Mouse (Mus musculus): ENCODE data around the gene Pyurf. TPM values are rescaled to one million over a fixed set of nuclear protein-coding genes. Genes with fewer than 3 reads are reported as not detected.

Pyurf gene
- 14.6 and 14.9 TPM in 2 replicates for polyA plus RNA-seq (2016; fragmentation: Nextera tagmentation; extraction: Ambion mirVana)

DNA sequence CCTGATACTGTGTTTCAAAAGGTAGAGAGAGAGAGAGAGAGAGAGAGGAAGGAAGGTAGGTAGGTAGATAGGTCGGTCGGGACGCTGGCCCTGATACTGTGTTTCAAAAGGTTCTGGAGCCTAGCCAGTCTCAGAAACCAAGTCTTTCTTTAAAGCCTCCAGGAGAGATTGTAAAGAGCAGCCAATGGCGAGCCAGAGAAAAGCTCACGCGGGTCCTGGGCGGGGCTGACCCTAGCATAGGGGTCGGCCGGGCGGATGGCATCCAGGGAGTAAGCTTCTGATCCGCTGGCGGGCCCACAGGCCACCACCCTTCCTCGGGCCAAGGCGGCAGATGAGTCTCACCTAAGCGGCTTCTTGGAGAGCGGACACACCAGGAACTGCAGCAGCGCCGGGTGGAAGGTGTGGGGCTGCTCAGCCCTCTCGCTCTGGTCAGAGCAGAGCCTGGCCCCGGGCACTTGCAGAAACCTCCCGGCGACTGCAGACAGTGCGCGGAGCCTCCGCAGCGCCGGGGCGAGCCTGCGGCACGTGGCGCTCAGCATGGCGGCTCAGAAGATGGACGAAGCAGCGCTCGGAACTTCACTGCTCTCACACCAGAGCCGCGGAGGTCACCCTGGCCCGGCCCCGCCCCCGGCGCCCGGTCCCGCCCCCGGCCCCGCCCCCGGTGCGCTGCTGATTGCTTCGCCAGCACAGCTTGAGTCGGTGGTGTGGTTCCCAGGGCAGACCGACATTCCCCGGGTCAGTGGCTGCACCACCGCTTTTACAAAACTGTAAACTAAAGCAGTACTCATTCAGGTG lies at the start of gene Pyurf:
Gene Pyurf (minus strand): TSS at position 612 of the 795 bp plus-strand sequence.
- peak; percentile 98 for ATAC-seq (ENCODE audit: low FRiP score, low read depth)
- Histone ChIP-seq H3K9me3 (no peaks in the 10 kb centered on the region), H3K4me2 (replicated peaks) (peak within 1 kb of the TSS; percentile 61), H3K4me3 (peak within 1 kb of the TSS; percentile 75), H3K9ac (replicated peaks) (peak within 1 kb of the TSS; percentile 63), H3K4me1 (no peaks in the 10 kb centered on the region), H3K27me3 (no peaks in the 10 kb centered on the region), H3K36me3 (peaks cover 25% of the 10 kb centered on the region), H3K27ac (replicated peaks) (peak within 1 kb of the TSS; percentile 91)
- 1% methylated on average over 49 of the region's 52 CpGs for WGBS

DNA sequence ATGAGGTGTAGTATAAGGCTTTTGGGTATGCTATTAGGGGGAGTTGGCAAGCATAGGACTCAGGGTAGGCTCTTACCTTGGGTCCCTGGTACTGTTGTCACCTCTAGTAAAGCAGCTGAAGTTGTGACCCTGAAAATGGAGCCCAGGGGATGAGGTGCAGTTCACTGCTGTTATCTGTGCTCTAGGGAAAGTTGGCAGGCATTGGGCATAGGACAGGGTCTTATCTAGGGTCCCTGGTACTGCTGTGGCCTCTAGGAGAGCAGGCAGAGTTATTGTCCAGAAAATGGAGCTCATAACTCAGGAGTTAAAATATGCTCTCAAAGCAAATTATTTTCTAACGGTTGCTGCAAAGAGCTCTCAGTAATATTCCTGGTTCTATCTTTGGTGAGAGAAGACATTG lies 29.5 kb upstream of the Pyurf start:
- H3K9ac ChIP-seq (replicated peaks): no peak overlapping the region
- H3K4me3 ChIP-seq: no peak overlapping the region
- H3K27me3 ChIP-seq: no peaks in the 10 kb centered on the region
- 94% methylated on average over 1 of the region's 1 CpGs for WGBS
- peaks cover 13% of the 10 kb centered on the region for H3K36me3 ChIP-seq
- no peak for ATAC-seq (ENCODE audit: low FRiP score, low read depth)
- no peak overlapping the region for H3K4me2 ChIP-seq (replicated peaks)
- no peak overlapping the region for H3K27ac ChIP-seq (replicated peaks)
- no peaks in the 10 kb centered on the region for H3K4me1 ChIP-seq
- no peaks in the 10 kb centered on the region for H3K9me3 ChIP-seq

DNA sequence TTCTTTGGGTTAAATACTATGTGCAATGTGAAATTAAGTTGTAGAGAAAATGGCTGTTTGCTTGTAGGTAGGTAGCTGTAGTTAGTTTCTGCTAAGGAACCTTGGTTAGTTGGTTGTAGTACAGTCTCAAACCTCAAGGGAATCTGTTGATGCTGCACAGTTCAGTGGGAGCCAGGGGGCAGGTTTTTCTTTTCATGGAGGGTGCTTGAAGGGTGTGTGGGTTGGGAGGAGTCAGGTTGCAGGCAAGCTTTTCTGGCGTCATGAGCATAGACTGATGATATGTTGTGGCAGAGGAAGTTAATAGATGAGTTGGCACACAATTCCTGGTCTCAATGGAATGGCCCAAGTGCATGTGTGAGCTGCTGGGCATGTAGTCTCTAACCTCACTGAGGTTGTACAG lies 19.8 kb upstream of the Pyurf start:
- no peak for ATAC-seq (ENCODE audit: low FRiP score, low read depth)
- Histone ChIP-seq H3K36me3 (no peaks in the 10 kb centered on the region), H3K27ac (replicated peaks) (no peak overlapping the region), H3K27me3 (no peaks in the 10 kb centered on the region), H3K4me2 (replicated peaks) (no peak overlapping the region), H3K4me1 (no peaks in the 10 kb centered on the region), H3K4me3 (no peak overlapping the region), H3K9me3 (no peaks in the 10 kb centered on the region), H3K9ac (replicated peaks) (no peak overlapping the region)
- WGBS: 38% methylated on average over 1 of the region's 1 CpGs

DNA sequence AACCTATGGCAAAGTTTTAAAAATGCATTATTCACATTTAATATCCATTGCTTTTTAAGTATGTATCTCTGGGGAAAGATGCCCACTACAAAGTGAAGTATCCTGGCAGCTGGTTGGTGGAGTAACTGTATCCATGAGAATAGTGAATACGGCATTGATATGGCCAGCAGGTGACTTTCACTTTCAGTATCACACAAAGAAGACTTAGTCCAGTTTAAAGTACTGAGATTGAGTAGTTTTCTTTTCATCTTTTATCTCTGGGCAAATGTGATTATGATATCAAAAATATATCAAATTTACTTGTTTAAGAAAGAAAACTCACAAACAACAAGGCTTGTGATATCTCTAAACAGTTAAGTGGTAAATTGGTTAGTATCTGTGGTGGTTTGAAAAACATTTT lies 14.8 kb upstream of the Pyurf start:
- Histone ChIP-seq H3K9me3 (no peaks in the 10 kb centered on the region), H3K4me3 (no peak overlapping the region), H3K4me1 (peaks cover 10% of the 10 kb centered on the region), H3K9ac (replicated peaks) (no peak overlapping the region), H3K36me3 (no peaks in the 10 kb centered on the region), H3K27ac (replicated peaks) (no peak overlapping the region), H3K4me2 (replicated peaks) (no peak overlapping the region), H3K27me3 (no peaks in the 10 kb centered on the region)
- WGBS: 91% methylated on average over 1 of the region's 1 CpGs
- ATAC-seq (ENCODE audit: low FRiP score, low read depth): no peak

DNA sequence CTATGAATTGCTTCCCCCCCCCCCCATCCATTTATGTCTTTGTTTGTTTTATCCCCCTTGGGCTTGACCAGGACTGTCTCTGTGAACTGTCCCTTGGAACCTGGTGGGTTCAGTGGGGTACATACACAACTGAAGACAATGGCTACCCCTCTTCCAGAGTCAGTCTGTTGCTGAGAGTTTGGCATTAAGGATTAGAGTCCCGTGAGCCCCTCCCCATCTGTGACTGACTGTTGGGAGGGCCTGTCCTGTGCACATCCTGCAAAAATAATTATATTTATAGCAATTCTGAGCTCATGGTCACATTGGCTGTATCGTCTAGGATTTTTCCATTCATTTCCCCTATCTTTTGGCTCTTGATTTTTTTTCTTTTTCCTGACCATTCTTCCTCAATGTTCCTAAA lies 11.8 kb upstream of the Pyurf start:
- Histone ChIP-seq H3K9me3 (no peaks in the 10 kb centered on the region), H3K4me1 (peaks cover 18% of the 10 kb centered on the region), H3K4me3 (peak overlapping the region; percentile 70), H3K36me3 (no peaks in the 10 kb centered on the region), H3K4me2 (replicated peaks) (peak overlapping the region; percentile 67), H3K27me3 (no peaks in the 10 kb centered on the region), H3K27ac (replicated peaks) (peak overlapping the region; percentile 98), H3K9ac (replicated peaks) (peak overlapping the region; percentile 84)
- ATAC-seq (ENCODE audit: low FRiP score, low read depth): peak; percentile 45
- WGBS: 45% methylated on average over 2 of the region's 2 CpGs

DNA sequence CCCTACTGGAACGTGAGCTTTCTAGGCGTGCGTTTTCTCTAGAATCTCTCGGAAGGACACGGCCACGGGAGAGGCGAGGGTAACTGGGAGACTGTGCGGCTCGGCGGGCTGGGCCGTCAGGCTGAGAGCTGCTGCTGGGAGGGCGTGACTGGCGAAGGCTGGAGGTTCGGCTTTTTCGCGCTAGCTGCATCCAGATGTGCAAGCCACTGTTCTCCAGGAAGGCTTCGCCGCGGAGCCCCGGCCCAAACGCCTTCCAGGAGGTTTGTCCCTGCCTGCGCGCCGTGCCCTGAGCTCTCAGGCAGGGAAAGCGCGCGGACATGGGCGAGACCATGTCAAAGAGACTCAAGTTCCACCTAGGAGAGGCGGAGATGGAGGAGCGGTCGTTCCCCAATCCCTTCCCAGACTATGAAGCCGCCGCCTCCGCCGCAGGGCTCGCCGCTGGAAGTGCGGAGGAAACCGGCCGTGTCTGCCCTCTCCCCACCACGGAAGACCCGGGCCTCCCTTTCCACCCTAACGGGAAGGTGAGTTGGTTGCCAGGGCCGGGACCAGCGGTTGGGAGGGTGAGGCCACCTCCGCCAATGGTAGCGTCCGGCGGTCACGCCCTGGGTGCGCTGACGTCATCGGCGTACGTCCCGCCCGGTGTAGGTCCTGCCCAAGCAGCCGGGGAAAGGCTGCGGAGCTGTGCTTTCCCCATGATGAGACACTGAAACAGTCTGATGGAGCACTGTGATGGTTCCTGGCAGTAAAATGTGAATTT lies 11.0 kb upstream of the Pyurf start:
- Histone ChIP-seq H3K4me2 (replicated peaks) (peak overlapping the region; percentile 67), H3K9ac (replicated peaks) (peak overlapping the region; percentile 84), H3K9me3 (no peaks in the 10 kb centered on the region), H3K27me3 (no peaks in the 10 kb centered on the region), H3K4me1 (peaks cover 18% of the 10 kb centered on the region), H3K36me3 (no peaks in the 10 kb centered on the region), H3K4me3 (peak overlapping the region; percentile 70), H3K27ac (replicated peaks) (peak overlapping the region; percentile 98)
- ATAC-seq (ENCODE audit: low FRiP score, low read depth): peak; percentile 99
- WGBS: under 1% methylated on average over 59 of the region's 59 CpGs

DNA sequence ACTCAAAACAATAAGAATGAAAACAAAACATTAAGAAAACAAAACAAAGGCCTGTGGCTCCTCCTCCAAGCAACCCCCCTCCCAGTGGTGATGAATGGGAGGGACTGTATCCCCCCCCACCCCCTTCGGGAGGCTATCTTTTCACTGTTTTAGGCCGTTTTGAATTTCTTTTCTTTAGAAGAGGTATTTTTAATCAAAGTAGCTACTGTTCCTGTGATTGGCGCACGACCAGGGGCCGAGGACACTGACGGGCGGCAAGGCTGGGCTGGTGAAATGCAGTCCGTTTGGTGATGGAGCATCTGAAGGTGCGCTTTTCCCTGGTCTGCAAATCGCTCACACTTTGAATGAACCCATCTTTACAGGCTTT lies 10.5 kb upstream of the Pyurf start, which contains the start of gene Lancl2:
Gene Lancl2 (plus strand): TSS at position 165 of the 367 bp plus-strand sequence.
- H3K4me2 ChIP-seq (replicated peaks): peak within 1 kb of the TSS; percentile 67
- ATAC-seq (ENCODE audit: low FRiP score, low read depth): peak; percentile 25
- H3K4me3 ChIP-seq: peak within 1 kb of the TSS; percentile 70
- peaks cover 18% of the 10 kb centered on the region for H3K4me1 ChIP-seq
- no peaks in the 10 kb centered on the region for H3K36me3 ChIP-seq
- no peaks in the 10 kb centered on the region for H3K27me3 ChIP-seq
- H3K27ac ChIP-seq (replicated peaks): peak within 1 kb of the TSS; percentile 98
- under 1% methylated on average over 10 of the region's 10 CpGs for WGBS
- H3K9me3 ChIP-seq: no peaks in the 10 kb centered on the region
- peak within 1 kb of the TSS; percentile 84 for H3K9ac ChIP-seq (replicated peaks)

DNA sequence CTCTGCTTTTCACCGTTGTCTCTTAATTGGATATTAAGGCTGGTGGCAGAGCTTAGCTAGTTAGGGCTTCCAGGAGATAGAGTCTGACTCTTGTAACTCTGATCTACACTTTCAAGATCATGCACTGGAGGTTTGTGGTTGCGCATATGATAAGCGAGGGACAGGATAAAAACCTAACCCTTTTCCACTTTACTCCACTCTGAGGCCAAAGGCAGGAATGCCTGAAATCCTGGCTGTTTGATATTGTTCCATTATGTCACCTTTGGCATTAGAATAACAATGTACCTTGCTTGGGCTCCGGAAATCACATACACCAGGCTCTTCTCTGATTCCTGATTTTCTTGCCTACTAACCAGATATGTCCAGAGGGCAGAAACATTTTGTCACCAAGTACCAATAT lies 9.8 kb upstream of the Pyurf start:
- H3K9ac ChIP-seq (replicated peaks): peak overlapping the region; percentile 26
- peak overlapping the region; percentile 67 for H3K4me2 ChIP-seq (replicated peaks)
- H3K4me1 ChIP-seq: peaks cover 18% of the 10 kb centered on the region
- 50% methylated on average over 4 of the region's 4 CpGs for WGBS
- H3K36me3 ChIP-seq: no peaks in the 10 kb centered on the region
- no peaks in the 10 kb centered on the region for H3K9me3 ChIP-seq
- peak overlapping the region; percentile 98 for H3K27ac ChIP-seq (replicated peaks)
- H3K4me3 ChIP-seq: peak overlapping the region; percentile 70
- H3K27me3 ChIP-seq: no peaks in the 10 kb centered on the region
- ATAC-seq (ENCODE audit: low FRiP score, low read depth): no peak

DNA sequence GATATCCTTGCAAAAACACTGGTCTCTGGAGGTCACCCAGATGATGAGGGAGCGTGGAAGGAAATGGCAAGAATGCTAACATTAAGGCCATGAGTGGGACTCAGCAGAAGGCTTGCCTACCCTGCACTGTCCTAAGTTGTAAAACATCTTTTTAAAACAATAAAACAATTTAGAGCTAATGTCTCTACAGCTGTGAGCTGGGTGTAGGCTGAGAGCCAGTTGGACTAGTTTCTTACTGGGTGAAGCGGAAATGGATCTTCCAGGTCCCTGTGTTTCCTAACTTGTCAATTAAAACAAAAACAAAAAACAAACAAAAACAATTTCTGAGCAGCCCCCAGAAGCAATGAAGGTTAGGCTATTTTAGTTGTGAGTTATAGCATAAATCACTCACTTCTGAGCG lies 1.2 kb upstream of the Pyurf start:
- H3K9ac ChIP-seq (replicated peaks): no peak overlapping the region
- no peak overlapping the region for H3K4me2 ChIP-seq (replicated peaks)
- ATAC-seq (ENCODE audit: low FRiP score, low read depth): no peak
- 88% methylated on average over 3 of the region's 3 CpGs for WGBS
- no peak overlapping the region for H3K27ac ChIP-seq (replicated peaks)
- H3K9me3 ChIP-seq: no peaks in the 10 kb centered on the region
- peaks cover 13% of the 10 kb centered on the region for H3K36me3 ChIP-seq
- H3K4me1 ChIP-seq: no peaks in the 10 kb centered on the region
- no peak overlapping the region for H3K4me3 ChIP-seq
- H3K27me3 ChIP-seq: no peaks in the 10 kb centered on the region

DNA sequence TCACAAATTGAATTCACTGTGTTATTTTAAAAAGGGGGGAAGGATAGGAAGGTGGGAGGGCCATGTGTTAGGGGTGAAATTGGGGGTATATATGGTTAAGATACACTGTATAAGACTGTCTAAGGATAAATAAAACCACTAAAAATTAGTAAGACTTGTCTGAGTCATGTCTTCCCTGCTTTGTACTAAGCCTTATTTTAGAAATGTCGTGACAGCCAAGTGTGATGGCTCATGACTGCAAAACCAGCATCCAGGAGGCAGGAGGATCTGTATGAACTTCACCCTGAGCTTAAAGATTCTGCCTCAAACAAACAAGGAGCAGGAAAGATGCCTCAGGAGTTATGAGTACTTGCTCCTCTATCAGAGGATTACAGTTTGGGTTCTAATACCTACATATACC lies 7.7 kb downstream of the Pyurf start:
- no peak for ATAC-seq (ENCODE audit: low FRiP score, low read depth)
- no peak overlapping the region for H3K27ac ChIP-seq (replicated peaks)
- no peaks in the 10 kb centered on the region for H3K9me3 ChIP-seq
- peaks cover 21% of the 10 kb centered on the region for H3K36me3 ChIP-seq
- H3K27me3 ChIP-seq: no peaks in the 10 kb centered on the region
- H3K9ac ChIP-seq (replicated peaks): no peak overlapping the region
- no peaks in the 10 kb centered on the region for H3K4me1 ChIP-seq
- H3K4me3 ChIP-seq: no peak overlapping the region
- H3K4me2 ChIP-seq (replicated peaks): no peak overlapping the region
- 97% methylated on average over 1 of the region's 1 CpGs for WGBS

DNA sequence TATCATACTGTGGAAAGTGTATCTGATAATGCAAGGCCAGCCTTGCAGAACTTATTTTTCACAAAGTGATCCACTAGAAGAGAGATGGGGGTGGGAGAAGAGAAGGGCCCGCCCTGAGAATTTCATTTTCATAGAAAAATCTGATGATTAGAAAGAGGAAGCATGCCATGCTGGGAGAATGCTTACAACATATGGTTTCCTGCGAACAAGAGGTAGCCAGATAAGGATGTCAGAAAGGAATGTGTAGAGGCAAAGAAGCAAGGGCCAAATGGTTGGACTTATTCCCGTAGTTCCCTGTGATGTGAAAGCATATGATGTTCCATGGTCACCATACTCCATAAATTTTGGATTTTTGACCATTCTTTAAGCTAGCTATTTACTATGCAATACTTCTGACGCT lies 30.6 kb downstream of the Pyurf start:
- Histone ChIP-seq H3K36me3 (no peaks in the 10 kb centered on the region), H3K4me3 (no peak overlapping the region), H3K9ac (replicated peaks) (no peak overlapping the region), H3K4me1 (no peaks in the 10 kb centered on the region), H3K4me2 (replicated peaks) (no peak overlapping the region), H3K27ac (replicated peaks) (no peak overlapping the region), H3K9me3 (no peaks in the 10 kb centered on the region), H3K27me3 (no peaks in the 10 kb centered on the region)
- 89% methylated on average over 4 of the region's 4 CpGs for WGBS
- ATAC-seq (ENCODE audit: low FRiP score, low read depth): no peak

DNA sequence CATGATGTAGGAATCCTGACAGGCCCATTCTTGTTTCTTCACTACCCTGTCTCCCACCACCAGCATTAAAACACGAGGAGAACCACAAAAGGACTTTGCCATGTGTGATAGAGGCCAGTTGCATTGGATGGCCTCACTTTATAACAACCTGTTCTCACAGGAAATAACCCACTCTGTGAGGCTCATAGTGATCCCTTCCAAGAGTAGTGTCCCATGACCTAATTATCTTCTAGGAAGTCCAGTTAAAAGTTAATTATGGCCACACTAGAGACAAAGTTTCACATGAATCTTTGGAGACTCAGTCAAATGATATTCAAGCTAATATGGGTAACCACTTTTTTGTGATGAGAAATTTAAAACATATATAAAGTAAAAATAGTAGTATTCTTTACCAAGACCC lies 44.6 kb downstream of the Pyurf start:
- Histone ChIP-seq H3K4me3 (no peak overlapping the region), H3K9ac (replicated peaks) (no peak overlapping the region), H3K27me3 (no peaks in the 10 kb centered on the region), H3K27ac (replicated peaks) (no peak overlapping the region), H3K36me3 (no peaks in the 10 kb centered on the region), H3K9me3 (no peaks in the 10 kb centered on the region), H3K4me2 (replicated peaks) (no peak overlapping the region), H3K4me1 (no peaks in the 10 kb centered on the region)
- no peak for ATAC-seq (ENCODE audit: low FRiP score, low read depth)
- 74% methylated on average over 1 of the region's 1 CpGs for WGBS

Data from midbrain, embryonic 12.5 days (tissue).